Mouse (Mus musculus): ENCODE measurements around the gene Gpr153.

DNA sequence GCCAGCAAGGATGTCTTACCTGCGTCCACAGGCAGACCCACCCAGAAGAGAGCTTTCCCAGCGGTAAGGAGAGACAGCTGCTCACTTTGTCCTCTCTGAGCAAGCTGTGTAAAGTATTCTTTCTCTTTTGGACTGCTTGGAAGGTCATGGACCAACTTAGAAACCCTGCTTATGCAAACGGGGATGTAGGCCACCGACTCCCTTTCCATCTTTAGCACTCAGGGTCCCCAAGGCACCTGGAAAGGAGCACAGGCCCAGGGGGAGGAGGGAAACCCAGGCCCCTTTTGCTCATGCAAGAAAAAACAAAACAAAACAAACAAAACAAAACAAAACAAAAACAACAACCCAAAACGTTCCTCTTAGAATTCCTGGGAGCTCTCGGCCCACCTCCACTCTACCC, 17.5 kb downstream of the Gpr153 start, which contains the start of gene Hes3:
- TF ChIP-seq CTCF (IDR thresholded peaks at IDR 0.05; ENCODE audit: borderline replicate concordance, insufficient read depth, low read depth, low read length) (no peak), POLR2A (IDR thresholded peaks at IDR 0.05; ENCODE audit: borderline replicate concordance, insufficient read depth, low read length) (no peak)

All from cerebellum, adult 2 months (tissue).